Mouse (Mus musculus) cerebellum, postnatal 14 days (tissue): ENCODE results near the gene L3mbtl2.
"Not testable (repeated sequence)": the region's sequence is repeated elsewhere in the genome, so short reads cannot be mapped to it uniquely, and the experiment has no call there.

Source experiments
- DNase-seq, 2 experiments: peaks; one replicate each; pipeline ENCODE4 v3.0.0; 2021; ENCODE audit warnings: mixed read lengths in 2 of 2

Gene L3mbtl2

GRCm38 (mm10) chr15:81663697-81664561 lies at the start of gene L3mbtl2:
Gene L3mbtl2 (plus strand): TSS chr15:81663889.
- DNase-seq, result peak; percentile 93

GRCm38 (mm10) chr15:81649516-81650455 lies 13.9 kb upstream of the L3mbtl2 start:
- peak; percentile 56 to 63 for DNase-seq

- DNase-seq, result peak; percentile 82 to 83
Measured at GRCm38 (mm10) chr15:81650636-81651035, 13.1 kb upstream of the L3mbtl2 start.

- no peak for DNase-seq
Measured at GRCm38 (mm10) chr15:81661701-81662100, 2.0 kb upstream of the L3mbtl2 start.

- peak in 1 of 2 experiments; percentile 14 for DNase-seq
Measured at GRCm38 (mm10) chr15:81663281-81663680, 408 bp upstream of the L3mbtl2 start.

- no peak for DNase-seq
Measured at GRCm38 (mm10) chr15:81666957-81667356, 3.3 kb downstream of the L3mbtl2 start.

- peak; percentile 60 to 71 for DNase-seq
Measured at GRCm38 (mm10) chr15:81670231-81670640, 6.5 kb downstream of the L3mbtl2 start.

GRCm38 (mm10) chr15:81676637-81677036 lies 12.9 kb downstream of the L3mbtl2 start:
- no peak for DNase-seq

- no peak for DNase-seq
Measured at GRCm38 (mm10) chr15:81680301-81680805, 16.7 kb downstream of the L3mbtl2 start.

GRCm38 (mm10) chr15:81693366-81693966 lies 29.8 kb downstream of the L3mbtl2 start:
- no peak for DNase-seq

- peak; percentile 88 to 89 for DNase-seq
Measured at GRCm38 (mm10) chr15:81693967-81694881, 30.5 kb downstream of the L3mbtl2 start.

GRCm38 (mm10) chr15:81694891-81695290 lies 31.2 kb downstream of the L3mbtl2 start:
- no peak for DNase-seq

GRCm38 (mm10) chr15:81697175-81697574 lies 33.5 kb downstream of the L3mbtl2 start, which contains the start of gene Chadl:
Gene Chadl (minus strand): TSS chr15:81697287.
- DNase-seq, result peak; percentile 28 to 34

- peak; percentile 50 to 66 for DNase-seq
Measured at GRCm38 (mm10) chr15:81697847-81698246, 34.2 kb downstream of the L3mbtl2 start.

- DNase-seq, result no peak
Measured at GRCm38 (mm10) chr15:81698532-81698931, 34.8 kb downstream of the L3mbtl2 start.

- no peak for DNase-seq
Measured at GRCm38 (mm10) chr15:81700161-81700560, 36.5 kb downstream of the L3mbtl2 start.

GRCm38 (mm10) chr15:81700601-81701000 lies 36.9 kb downstream of the L3mbtl2 start:
- no peak for DNase-seq

GRCm38 (mm10) chr15:81701350-81701749 lies 37.7 kb downstream of the L3mbtl2 start:
- not testable (repeated sequence) for DNase-seq

- no peak for DNase-seq
Measured at GRCm38 (mm10) chr15:81702306-81703093, 38.8 kb downstream of the L3mbtl2 start.

GRCm38 (mm10) chr15:81703094-81703489 lies 39.4 kb downstream of the L3mbtl2 start:
- no peak for DNase-seq

- DNase-seq, result no peak
Measured at GRCm38 (mm10) chr15:81708991-81709390, 45.3 kb downstream of the L3mbtl2 start.
